ENCODE assay signal across 7 mouse cellular contexts in genomic region chr2:30771368-30771805, GRCm38 (mm10). TPM values are rescaled to one million over a fixed set of nuclear protein-coding genes. Genes with fewer than 3 reads are reported as not detected.
DNase-seq lines count a peak whose midpoint lies in the region; ATAC-seq and TF ChIP-seq lines count a peak whose summit lies in the region.

No protein-coding gene starts in this region.

- peaks cover 18% of the 10 kb centered on the region; the same call in 1 of the 2 replicates for H3K27me3 ChIP-seq in embryonic facial prominence, embryonic 10.5 days (replicated peaks; ENCODE audit: low read depth, poor library complexity, severe bottlenecking)
- no peaks in the 10 kb centered on the region for H3K27me3 ChIP-seq in hindbrain, embryonic 12.5 days

- peaks cover 15% of the 10 kb centered on the region for H3K4me1 ChIP-seq in lung, adult 2 months (ENCODE audit: control insufficient read depth, insufficient read depth, low read length)
- peaks cover 76% of the 10 kb centered on the region for H3K4me1 ChIP-seq in embryonic facial prominence, embryonic 10.5 days
- peaks cover 35% of the 10 kb centered on the region for H3K4me1 ChIP-seq in hindbrain, embryonic 12.5 days

- WGBS in lung, adult 2 months: 2% methylated on average over 46 of the region's 51 CpGs
- under 1% methylated on average over 51 of the region's 51 CpGs for WGBS in embryonic facial prominence, embryonic 10.5 days
- under 1% methylated on average over 48 of the region's 51 CpGs for WGBS in hindbrain, embryonic 12.5 days
- 3% methylated on average over 51 of the region's 51 CpGs for WGBS in macrophage (ENCODE audit: missing documents)

- H3K27ac ChIP-seq in embryonic facial prominence, embryonic 10.5 days (replicated peaks): peak overlapping the region; percentile 89
- H3K27ac ChIP-seq in hindbrain, embryonic 12.5 days: peak overlapping the region; percentile 92
- peak overlapping the region; percentile 90 for H3K27ac ChIP-seq in macrophage

- H3K9me3 ChIP-seq in embryonic facial prominence, embryonic 10.5 days: no peaks in the 10 kb centered on the region
- H3K9me3 ChIP-seq in hindbrain, embryonic 12.5 days (replicated peaks): no peaks in the 10 kb centered on the region

- H3K4me2 ChIP-seq in hindbrain, embryonic 12.5 days (replicated peaks): peak overlapping the region; percentile 86

- H3K9ac ChIP-seq in hindbrain, embryonic 12.5 days: peak overlapping the region; percentile 71

- no peak for TF ChIP-seq POLR2A in lung, adult 2 months (IDR thresholded peaks at IDR 0.05; ENCODE audit: borderline replicate concordance, extremely low read depth, low read depth, low read length)

- peak; percentile 49 for ATAC-seq in hindbrain, embryonic 12.5 days (ENCODE audit: low FRiP score)
- ATAC-seq in monocyte, adult 5-6 weeks (replicated peaks; ENCODE audit: insufficient number of reproducible peaks, low FRiP score, low TSS enrichment, poor library complexity, severe bottlenecking): no peak

- H3K4me3 ChIP-seq in lung, adult 2 months (replicated peaks; ENCODE audit: extremely low read depth, low read depth, low read length): peak overlapping the region; percentile 60
- peak overlapping the region; percentile 67 for H3K4me3 ChIP-seq in embryonic facial prominence, embryonic 10.5 days
- peak overlapping the region; percentile 42 for H3K4me3 ChIP-seq in hindbrain, embryonic 12.5 days
- H3K4me3 ChIP-seq in macrophage (ENCODE audit: inconsistent target): peak overlapping the region; percentile 36; the same call in 1 of the 2 replicates

- no peaks in the 10 kb centered on the region for H3K79me2 ChIP-seq in macrophage (ENCODE audit: inconsistent target)

- DNase-seq in lung, adult 2 months: no peak
- DNase-seq in lung, postnatal 36 days: no peak
- DNase-seq in embryonic facial prominence, embryonic 10.5 days (ENCODE audit: low spot score): peak; percentile 68
- peak; percentile 73 for DNase-seq in testis, postnatal 10 days (ENCODE audit: low spot score)

- no peaks in the 10 kb centered on the region for H3K36me3 ChIP-seq in embryonic facial prominence, embryonic 10.5 days (replicated peaks)
- no peaks in the 10 kb centered on the region for H3K36me3 ChIP-seq in hindbrain, embryonic 12.5 days
- no peaks in the 10 kb centered on the region for H3K36me3 ChIP-seq in macrophage (ENCODE audit: inconsistent target)

- no peak for TF ChIP-seq CTCF in lung, adult 2 months (IDR thresholded peaks at IDR 0.05; ENCODE audit: insufficient read depth, low read length)

RNA-seq across cellular contexts. Expression of gene 1700001O22Rik, which starts 32.1 kb away (rescaled TPM):
- 1.8 and 2.2 TPM in 2 replicates for polyA plus RNA-seq in lung, adult 2 months (2012; rRNA removed)
- polyA plus RNA-seq in embryonic facial prominence, embryonic 10.5 days (2016; fragmentation: Nextera tagmentation; extraction: Ambion mirVana): 2.4 and 3.1 TPM in 2 replicates
- polyA plus RNA-seq in hindbrain, embryonic 12.5 days (2016; fragmentation: Nextera tagmentation; extraction: Ambion mirVana): 1.9 and 2.2 TPM in 2 replicates
- not detected for total RNA-seq in macrophage (2018; cell fraction: chromatin; rRNA removed)
- total RNA-seq in macrophage (2018; cell fraction: cytosol; rRNA removed): under 1 TPM in 1 of 26 experiments, not detected in 25; 0.18 TPM
- not detected for total RNA-seq in macrophage (2018; cell fraction: nucleus; rRNA removed)
- not detected in 3 replicates for polyA plus RNA-seq in macrophage (2018)
- total RNA-seq in monocyte, adult 5-6 weeks (2017): 0.68 TPM in 1 of 3 replicates, not detected in the others

RNA-seq across cellular contexts. Expression of gene Ntmt1, which starts 36.2 kb away (rescaled TPM):
- 20.2 and 23.4 TPM in 2 replicates for polyA plus RNA-seq in lung, adult 2 months (2012; rRNA removed)
- polyA plus RNA-seq in embryonic facial prominence, embryonic 10.5 days (2016; fragmentation: Nextera tagmentation; extraction: Ambion mirVana): 134 and 135 TPM in 2 replicates
- 97.2 and 102 TPM in 2 replicates for polyA plus RNA-seq in hindbrain, embryonic 12.5 days (2016; fragmentation: Nextera tagmentation; extraction: Ambion mirVana)
- total RNA-seq in macrophage (2018; cell fraction: chromatin; rRNA removed): 10 to 100 TPM in 22 of 26 experiments, 1 to 10 TPM in 4; 6.2 to 26.4 (median 14.0) TPM
- 10 to 100 TPM in 10 of 26 experiments, 1 to 10 TPM in 16; 6.2 to 13.3 (median 9.8) TPM for total RNA-seq in macrophage (2018; cell fraction: cytosol; rRNA removed)
- total RNA-seq in macrophage (2018; cell fraction: nucleus; rRNA removed): 10 to 100 TPM in 14 of 26 experiments, 1 to 10 TPM in 12; 4.6 to 20.5 (median 10.0) TPM
- polyA plus RNA-seq in macrophage (2018): 3.4 to 13.7 TPM (median 9.8 TPM) in 3 replicates
- 7.1 to 15.9 TPM (median 9.9 TPM) in 3 replicates for total RNA-seq in monocyte, adult 5-6 weeks (2017)

RNA-seq across cellular contexts. Expression of gene Asb6, which starts 58.7 kb away (rescaled TPM):
- 42.0 and 44.8 TPM in 2 replicates for polyA plus RNA-seq in lung, adult 2 months (2012; rRNA removed)
- polyA plus RNA-seq in embryonic facial prominence, embryonic 10.5 days (2016; fragmentation: Nextera tagmentation; extraction: Ambion mirVana): 53.9 and 56.0 TPM in 2 replicates
- 38.9 and 40.6 TPM in 2 replicates for polyA plus RNA-seq in hindbrain, embryonic 12.5 days (2016; fragmentation: Nextera tagmentation; extraction: Ambion mirVana)
- total RNA-seq in macrophage (2018; cell fraction: chromatin; rRNA removed): 10 to 100 TPM; 13.9 to 87.4 (median 52.4) TPM
- 10 to 100 TPM; 13.1 to 25.6 (median 20.4) TPM for total RNA-seq in macrophage (2018; cell fraction: cytosol; rRNA removed)
- 10 to 100 TPM; 18.0 to 66.2 (median 37.5) TPM for total RNA-seq in macrophage (2018; cell fraction: nucleus; rRNA removed)
- polyA plus RNA-seq in macrophage (2018): 20.4 to 25.2 TPM (median 23.8 TPM) in 3 replicates
- 20.4 to 45.6 TPM (median 27.7 TPM) in 3 replicates for total RNA-seq in monocyte, adult 5-6 weeks (2017)

Comparison
In these comparisons a context has a peak if more than half of its experiments do, and no peak if none do; other contexts are left out.
1. DNase-seq: peak in embryonic facial prominence, embryonic 10.5 days (single experiment) and testis, postnatal 10 days (single experiment); none in lung, adult 2 months (single experiment) and lung, postnatal 36 days (single experiment).
2. Peak in every context shown above with its lines, with median percentiles within 50 percentile points of each other: H3K4me3 ChIP-seq and H3K27ac ChIP-seq.